Mouse (Mus musculus): ENCODE measurements around the gene Zfp958. TPM values are rescaled to one million over a fixed set of nuclear protein-coding genes. Genes with fewer than 3 reads are reported as not detected.
"Not testable (repeated sequence)": the region's sequence is repeated elsewhere in the genome, so short reads cannot be mapped to it uniquely, and the experiment has no call there.

The Zfp958 gene
- 10 to 100 TPM; 12.7 to 18.9 TPM for total RNA-seq (2021)
- long read RNA-seq, experiment 1, transcript Zfp958-202 (4 exons, 2,364 nt), result major isoform, 5 of 6 reads
- long read RNA-seq, experiment 1, partial matches to known transcripts, result 0 of 6 reads
- long read RNA-seq, experiment 1, other reads (novel, unspliced or antisense), result 1 of 6 reads
- long read RNA-seq, experiment 2, transcript Zfp958-202 (4 exons, 2,364 nt), result major isoform, 10 of 17 reads
- long read RNA-seq, experiment 2, partial matches to known transcripts, result 0 of 17 reads
- long read RNA-seq, experiment 2, other reads (novel, unspliced or antisense), result 7 of 17 reads

GRCm38 (mm10) chr8:4612932-4613853 is at the start of gene Zfp958:
TSS of gene Zfp958 (plus strand) at chr8:4613167.
- peak; percentile 77 for DNase-seq (ENCODE audit: low spot score in 2 of 2)

GRCm38 (mm10) chr8:4581986-4582385 is 31.0 kb upstream of the Zfp958 start:
- no peak for DNase-seq (ENCODE audit: low spot score in 2 of 2)

- no peak for DNase-seq (ENCODE audit: low spot score in 2 of 2)
Measured at GRCm38 (mm10) chr8:4582754-4583178, 30.2 kb upstream of the Zfp958 start.

- DNase-seq (ENCODE audit: low spot score in 2 of 2), result no peak
Measured at GRCm38 (mm10) chr8:4584660-4585059, 28.3 kb upstream of the Zfp958 start.

- DNase-seq (ENCODE audit: low spot score in 2 of 2), result no peak
Measured at GRCm38 (mm10) chr8:4586356-4586755, 26.6 kb upstream of the Zfp958 start.

GRCm38 (mm10) chr8:4588165-4589000 is 24.6 kb upstream of the Zfp958 start:
- DNase-seq (ENCODE audit: low spot score in 2 of 2), result peak; percentile 7 to 25

- DNase-seq (ENCODE audit: low spot score in 2 of 2), result no peak
Measured at GRCm38 (mm10) chr8:4608896-4609295, 4.1 kb upstream of the Zfp958 start.

- DNase-seq (ENCODE audit: low spot score in 2 of 2), result not testable (repeated sequence)
Measured at GRCm38 (mm10) chr8:4611626-4612175, 1.3 kb upstream of the Zfp958 start.

GRCm38 (mm10) chr8:4627349-4627748 is 14.4 kb downstream of the Zfp958 start:
- DNase-seq (ENCODE audit: low spot score in 2 of 2), result no peak

GRCm38 (mm10) chr8:4637071-4637470 is 24.1 kb downstream of the Zfp958 start:
- no peak for DNase-seq (ENCODE audit: low spot score in 2 of 2)

GRCm38 (mm10) chr8:4642974-4643373 is 30.0 kb downstream of the Zfp958 start:
- not testable (repeated sequence) for DNase-seq (ENCODE audit: low spot score in 2 of 2)

- peak; percentile 34 to 50 for DNase-seq (ENCODE audit: low spot score in 2 of 2)
Measured at GRCm38 (mm10) chr8:4656536-4656935, 43.6 kb downstream of the Zfp958 start.

GRCm38 (mm10) chr8:4675191-4676003 is 62.4 kb downstream of the Zfp958 start:
- no peak for DNase-seq (ENCODE audit: low spot score in 2 of 2)

- DNase-seq (ENCODE audit: low spot score in 2 of 2), result no peak
Measured at GRCm38 (mm10) chr8:4676586-4676985, 63.6 kb downstream of the Zfp958 start.

- peak; percentile 92 to 93 for DNase-seq (ENCODE audit: low spot score in 2 of 2)
Measured at GRCm38 (mm10) chr8:4677265-4678217, 64.6 kb downstream of the Zfp958 start.

- peak; percentile 83 to 85 for DNase-seq (ENCODE audit: low spot score in 2 of 2)
Measured at GRCm38 (mm10) chr8:4678218-4678907, 65.4 kb downstream of the Zfp958 start.

GRCm38 (mm10) chr8:4678908-4679545 is 66.1 kb downstream of the Zfp958 start:
- no peak for DNase-seq (ENCODE audit: low spot score in 2 of 2)

GRCm38 (mm10) chr8:4679796-4680195 is 66.8 kb downstream of the Zfp958 start:
- no peak for DNase-seq (ENCODE audit: low spot score in 2 of 2)
